Mouse (Mus musculus) kidney, embryonic 15.5 days (tissue): ENCODE measurements around the gene Ntn1. TPM values are rescaled to one million over a fixed set of nuclear protein-coding genes. Genes with fewer than 3 reads are reported as not detected.

Source experiments
- ATAC-seq: fragments of 200-750 bp; cut with Nextera tagmentation; replicated peaks from 2 replicates; pipeline ENCODE4 v1.8.0; 2017; ENCODE audit warnings: moderate TSS enrichment; ENCODE audit not compliant: low FRiP score
- H3K27ac ChIP-seq: fragments of 300-500 bp; sonication (generic); 2 replicates; pipeline ENCODE4 v1.5.1; 2015; ENCODE audit warnings: mild to moderate bottlenecking, inconsistent platforms
- H3K27me3 ChIP-seq: fragments of 300-500 bp; sonication (generic); 2 replicates; pipeline ENCODE4 v1.6.1; 2015; ENCODE audit warnings: inconsistent platforms
- H3K36me3 ChIP-seq: fragments of 300-500 bp; sonication (generic); 2 replicates; pipeline ENCODE4 v1.6.1; 2015; ENCODE audit warnings: inconsistent platforms
- H3K4me1 ChIP-seq: fragments of 300-500 bp; sonication (generic); 2 replicates; pipeline ENCODE4 v1.6.1; 2015; ENCODE audit warnings: inconsistent platforms
- H3K4me2 ChIP-seq: fragments of 300-500 bp; sonication (generic); 2 replicates; pipeline ENCODE4 v1.6.1; 2015; ENCODE audit warnings: moderate library complexity, mild to moderate bottlenecking, inconsistent platforms
- H3K4me3 ChIP-seq: fragments of 300-500 bp; sonication (generic); replicated peaks from 2 replicates; pipeline ENCODE4 v1.5.1; 2015; ENCODE audit warnings: mild to moderate bottlenecking, inconsistent platforms
- H3K9ac ChIP-seq: fragments of 300-500 bp; sonication (generic); 2 replicates; pipeline ENCODE4 v1.6.1; 2015; ENCODE audit warnings: mild to moderate bottlenecking, inconsistent platforms
- H3K9me3 ChIP-seq: fragments of 300-500 bp; sonication (generic); replicated peaks from 2 replicates; pipeline ENCODE4 v1.6.1; 2016; ENCODE audit warnings: inconsistent platforms
- WGBS: fragments of 180-500 bp; shearing (Covaris S2); methylation state at CpG from one replicate; pipeline ENCODE4 v1.1.7; 2015; ENCODE audit warnings: mixed read lengths; 5-methylcytosine and 5-hydroxymethylcytosine counted together
- polyA plus RNA-seq: library from polyadenylated mRNA; unstranded; fragments of >200 nt; fragmentation: Nextera tagmentation; extraction: Ambion mirVana; gene quantifications from 2 replicates; pipeline ENCODE4 v1.2.1, GENCODE M21; 2015

Gene Ntn1
- polyA plus RNA-seq, 1 experiment from 2014 or later: 16.5 TPM

DNA sequence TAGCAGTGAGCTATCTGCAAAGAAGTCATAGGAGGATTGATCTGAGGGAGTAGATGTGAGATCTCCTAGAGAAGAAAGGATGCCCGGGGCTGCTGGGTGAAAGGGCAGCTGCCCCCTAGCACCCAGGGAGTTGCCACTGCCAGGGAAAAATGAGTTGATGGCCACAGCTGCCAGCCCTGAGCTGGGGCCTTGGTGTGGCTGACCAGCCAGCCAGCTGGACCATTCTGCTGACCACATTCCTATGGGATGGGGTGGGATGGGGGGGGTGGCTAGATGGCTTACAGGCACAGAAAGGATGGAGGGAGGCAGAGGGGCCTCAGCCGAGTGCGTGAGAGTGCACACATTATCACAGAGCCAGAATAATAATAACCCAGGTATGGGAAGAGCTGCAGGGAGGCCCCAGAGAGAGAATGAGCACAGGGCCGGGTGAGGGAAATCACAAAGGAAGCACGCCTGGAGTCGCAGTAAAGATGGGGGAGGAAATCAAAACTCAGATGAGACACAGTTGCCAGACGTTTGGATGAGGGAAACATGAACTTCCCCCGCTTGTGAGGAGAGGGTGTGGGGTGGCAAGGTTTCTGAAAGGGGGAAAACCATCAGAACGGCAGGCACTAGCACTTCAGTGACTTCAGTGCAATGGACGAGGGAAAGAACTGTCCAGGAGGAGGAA, 91.6 kb downstream of the Ntn1 start:
- Histone ChIP-seq H3K9me3 (no peaks in the 10 kb centered on the region), H3K36me3 (no peaks in the 10 kb centered on the region), H3K27me3 (no peaks in the 10 kb centered on the region), H3K9ac (no peak overlapping the region), H3K4me1 (peaks cover 28% of the 10 kb centered on the region), H3K4me3 (no peak overlapping the region), H3K4me2 (no peak overlapping the region), H3K27ac (no peak overlapping the region)
- 22% methylated on average over 10 of the region's 10 CpGs for WGBS
- peak; percentile 29; the same call in 1 of the 2 replicates for ATAC-seq

DNA sequence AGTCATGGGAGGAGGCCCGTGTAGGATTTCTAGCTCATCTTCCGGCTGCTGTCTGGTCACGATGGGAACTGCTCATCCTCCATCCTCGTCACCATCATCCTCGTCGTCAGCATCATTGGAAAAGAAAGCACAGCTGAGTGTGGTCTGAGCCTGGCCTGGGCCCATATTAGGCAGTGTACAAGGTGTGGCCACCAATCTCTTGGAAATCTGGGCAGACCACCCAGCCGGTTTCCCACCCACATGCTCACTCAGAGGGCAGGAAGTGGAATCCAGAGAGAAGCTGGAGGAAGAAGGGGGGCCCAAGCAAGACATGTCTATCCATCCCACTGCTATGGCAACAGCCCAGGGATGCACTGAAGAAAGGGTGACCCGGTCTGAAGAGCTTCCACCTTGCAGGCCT, 94.6 kb downstream of the Ntn1 start:
- Histone ChIP-seq H3K4me3 (no peak overlapping the region), H3K36me3 (no peaks in the 10 kb centered on the region), H3K27me3 (no peaks in the 10 kb centered on the region), H3K4me2 (no peak overlapping the region), H3K4me1 (peaks cover 12% of the 10 kb centered on the region), H3K9me3 (no peaks in the 10 kb centered on the region), H3K27ac (no peak overlapping the region), H3K9ac (no peak overlapping the region)
- ATAC-seq: no peak
- WGBS: 81% methylated on average over 8 of the region's 8 CpGs

DNA sequence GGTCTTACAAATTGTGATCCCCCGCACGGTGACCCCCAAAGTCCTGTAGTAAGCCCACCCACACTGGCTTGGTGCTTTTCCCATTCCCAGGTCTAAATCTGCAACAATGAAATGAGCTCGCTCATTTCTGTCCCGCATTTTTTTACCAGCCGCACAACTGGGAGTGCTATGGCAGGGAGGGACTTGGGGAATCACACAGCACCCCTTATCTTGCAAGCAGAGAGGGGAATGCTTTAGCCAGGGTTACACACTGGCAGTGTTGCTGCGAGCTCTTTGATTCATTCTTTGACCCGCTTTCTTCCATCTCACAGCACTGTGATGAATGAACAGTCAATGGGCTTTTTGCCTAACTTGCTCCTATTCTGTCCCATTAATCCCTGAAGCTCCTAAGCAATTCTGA, 98.3 kb downstream of the Ntn1 start:
- WGBS: 79% methylated on average over 7 of the region's 7 CpGs
- H3K4me2 ChIP-seq: no peak overlapping the region

DNA sequence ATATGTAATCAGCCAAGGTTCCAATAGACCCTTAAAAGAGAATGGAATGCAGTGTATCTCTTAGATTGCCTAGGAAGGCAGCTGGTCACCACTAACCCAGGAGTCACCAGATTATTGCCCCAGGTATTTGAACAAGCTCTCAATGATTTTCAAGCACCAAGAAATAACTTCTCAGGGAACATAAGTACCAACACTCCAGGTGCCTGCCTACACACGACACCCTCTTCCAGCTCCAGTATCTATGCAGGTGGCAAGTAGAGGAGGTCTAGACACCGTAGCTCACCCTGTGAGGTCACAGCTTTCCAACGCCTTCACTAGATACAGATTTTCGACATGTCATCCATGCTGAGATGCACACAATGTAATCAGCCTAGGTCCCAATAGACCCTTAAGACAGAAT, 99.0 kb downstream of the Ntn1 start:
- Histone ChIP-seq H3K27ac (no peak overlapping the region), H3K36me3 (no peaks in the 10 kb centered on the region), H3K9me3 (no peaks in the 10 kb centered on the region), H3K9ac (no peak overlapping the region), H3K4me1 (peaks cover 2% of the 10 kb centered on the region; the same call in 1 of the 2 replicates), H3K4me2 (no peak overlapping the region), H3K4me3 (no peak overlapping the region), H3K27me3 (no peaks in the 10 kb centered on the region)
- 88% methylated on average over 4 of the region's 4 CpGs for WGBS
- ATAC-seq: no peak

More for the DNA sequence above, 98.3 kb downstream of the Ntn1 start:
- no peak overlapping the region for H3K9ac ChIP-seq
- no peak for ATAC-seq
- no peaks in the 10 kb centered on the region for H3K9me3 ChIP-seq
- H3K4me1 ChIP-seq: peaks cover 2% of the 10 kb centered on the region; the same call in 1 of the 2 replicates
- no peak overlapping the region for H3K27ac ChIP-seq
- H3K4me3 ChIP-seq: no peak overlapping the region
- no peaks in the 10 kb centered on the region for H3K27me3 ChIP-seq
- H3K36me3 ChIP-seq: no peaks in the 10 kb centered on the region

DNA sequence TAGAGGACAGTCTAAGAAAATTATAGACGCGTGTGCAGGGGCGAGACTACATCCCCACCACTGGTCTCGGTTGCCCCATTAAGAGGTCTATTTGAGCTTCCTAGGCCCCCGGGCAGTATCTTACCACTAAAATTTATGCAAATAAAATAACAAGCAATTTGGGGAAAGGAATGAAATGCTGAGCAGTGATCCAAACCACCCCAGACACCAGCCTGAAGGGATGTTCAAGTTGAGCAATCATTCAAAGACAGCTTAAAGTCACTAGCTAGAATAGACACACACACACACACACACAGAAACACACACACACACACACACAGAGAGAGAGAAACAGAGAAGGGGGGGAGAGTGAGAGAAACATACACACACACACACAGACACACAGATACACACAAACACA, 105.1 kb downstream of the Ntn1 start:
- Histone ChIP-seq H3K27ac (no peak overlapping the region), H3K36me3 (no peaks in the 10 kb centered on the region), H3K27me3 (no peaks in the 10 kb centered on the region), H3K9ac (no peak overlapping the region), H3K4me1 (peaks cover 7% of the 10 kb centered on the region), H3K9me3 (no peaks in the 10 kb centered on the region), H3K4me3 (no peak overlapping the region), H3K4me2 (no peak overlapping the region)
- WGBS: 83% methylated on average over 5 of the region's 5 CpGs
- ATAC-seq: no peak

DNA sequence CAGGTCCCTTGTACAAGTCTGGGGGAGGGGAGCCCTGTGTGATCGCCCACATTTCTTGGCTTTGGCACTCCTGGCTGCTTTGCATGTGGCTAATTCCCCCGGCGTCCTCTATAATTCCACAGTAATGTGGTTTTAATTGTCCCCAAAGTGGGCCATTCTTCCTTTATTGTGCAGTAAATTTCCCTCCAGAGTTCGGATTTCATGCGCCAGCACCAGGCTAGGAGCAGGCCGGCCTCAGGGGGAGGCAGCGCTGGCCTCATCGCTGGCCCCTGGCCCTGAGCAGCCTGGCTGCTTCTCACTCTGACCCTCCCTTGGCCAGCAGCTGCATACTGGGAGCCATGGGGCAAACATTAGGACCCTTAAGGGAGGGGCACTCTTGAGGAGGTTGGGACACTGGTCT, 110.0 kb downstream of the Ntn1 start:
- no peak overlapping the region for H3K4me3 ChIP-seq
- no peaks in the 10 kb centered on the region for H3K9me3 ChIP-seq
- no peaks in the 10 kb centered on the region for H3K27me3 ChIP-seq
- peaks cover 16% of the 10 kb centered on the region for H3K4me1 ChIP-seq
- no peaks in the 10 kb centered on the region for H3K36me3 ChIP-seq
- no peak overlapping the region for H3K4me2 ChIP-seq
- no peak overlapping the region for H3K9ac ChIP-seq
- no peak overlapping the region for H3K27ac ChIP-seq
- no peak for ATAC-seq
- WGBS: 22% methylated on average over 8 of the region's 8 CpGs

DNA sequence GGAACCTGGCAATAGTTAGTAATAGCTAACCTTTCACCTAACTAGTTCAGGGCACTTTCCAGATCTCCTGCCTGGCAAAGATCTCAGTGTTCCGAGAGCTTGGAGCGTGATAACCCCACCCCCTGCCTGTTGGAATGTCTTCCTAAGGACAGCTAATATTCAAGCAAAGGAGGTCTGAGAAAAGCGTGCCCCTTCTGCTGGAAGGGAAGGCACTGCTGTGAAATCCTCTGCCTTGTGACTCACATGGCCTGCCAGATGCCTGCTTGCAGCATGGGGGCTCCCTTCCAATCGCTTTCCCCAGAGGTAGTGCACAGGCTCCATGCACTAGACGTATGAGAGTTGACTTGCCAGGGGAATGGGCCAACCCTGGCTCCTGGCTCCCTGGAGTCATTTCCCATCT, 113.3 kb downstream of the Ntn1 start:
- Histone ChIP-seq H3K4me2 (no peak overlapping the region), H3K9me3 (no peaks in the 10 kb centered on the region), H3K27me3 (no peaks in the 10 kb centered on the region), H3K36me3 (no peaks in the 10 kb centered on the region), H3K9ac (no peak overlapping the region), H3K4me3 (no peak overlapping the region), H3K4me1 (peaks cover 16% of the 10 kb centered on the region), H3K27ac (no peak overlapping the region)
- no peak for ATAC-seq
- WGBS: 83% methylated on average over 5 of the region's 5 CpGs

DNA sequence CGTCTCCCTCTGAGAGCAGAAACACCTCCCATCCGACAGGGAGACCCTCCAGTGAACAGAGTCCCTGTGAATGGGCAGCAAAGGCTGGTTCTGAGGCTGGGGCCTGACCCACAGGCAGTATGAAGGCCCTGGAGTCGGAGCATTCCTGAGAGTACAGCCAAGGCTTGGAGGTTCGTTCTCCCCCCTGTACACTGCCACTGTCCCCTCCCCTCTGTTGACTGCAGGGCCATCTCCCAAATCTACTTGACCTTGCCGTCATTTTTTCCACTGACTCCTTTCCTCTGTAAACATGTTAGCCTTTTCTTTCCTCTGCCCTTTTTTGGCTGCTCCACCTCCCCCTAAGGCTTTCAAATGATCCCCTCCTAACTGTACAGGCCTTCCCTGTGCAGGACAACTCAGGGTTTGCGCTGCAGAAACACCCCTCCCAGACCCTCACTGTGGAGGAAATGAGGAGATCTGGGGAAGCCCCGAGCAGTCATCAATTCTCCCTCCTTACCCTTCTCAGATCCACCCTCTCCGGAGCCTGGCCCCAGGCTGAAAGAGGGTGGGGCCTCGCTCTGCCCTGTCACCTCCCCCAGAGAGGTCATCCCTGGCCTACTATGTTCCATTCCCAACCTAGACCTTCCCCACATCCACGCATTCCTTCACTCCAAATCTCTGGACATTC, 114.3 kb downstream of the Ntn1 start:
- peak; percentile 29; the same call in 1 of the 2 replicates for ATAC-seq
- WGBS: 48% methylated on average over 10 of the region's 10 CpGs
- H3K4me2 ChIP-seq: no peak overlapping the region

DNA sequence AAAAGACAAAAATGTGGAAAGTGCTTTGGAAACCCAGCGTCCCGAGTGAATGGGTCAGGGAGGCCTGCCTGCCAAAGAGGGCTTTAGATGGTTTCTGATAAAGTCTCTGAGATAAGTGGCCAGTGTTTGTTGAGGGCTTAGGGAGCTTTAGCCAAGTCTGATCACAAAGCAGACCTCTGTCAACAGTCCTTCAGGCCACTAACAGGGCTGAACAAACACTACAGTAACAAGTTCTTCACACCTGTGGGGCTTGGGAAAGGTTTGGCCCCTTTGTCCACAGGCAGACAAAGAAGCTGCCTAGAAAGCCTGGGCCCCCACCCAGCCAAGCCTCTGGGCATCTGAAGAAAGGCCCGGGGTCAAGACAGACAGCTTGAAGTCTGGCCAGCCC, 114.9 kb downstream of the Ntn1 start:
- Histone ChIP-seq H3K9me3 (no peaks in the 10 kb centered on the region), H3K9ac (no peak overlapping the region), H3K36me3 (no peaks in the 10 kb centered on the region), H3K4me2 (no peak overlapping the region), H3K27me3 (no peaks in the 10 kb centered on the region), H3K27ac (no peak overlapping the region), H3K4me3 (no peak overlapping the region), H3K4me1 (peaks cover 21% of the 10 kb centered on the region)
- 41% methylated on average over 3 of the region's 3 CpGs for WGBS
- no peak for ATAC-seq

More for the DNA sequence above, 114.3 kb downstream of the Ntn1 start:
- H3K36me3 ChIP-seq: no peaks in the 10 kb centered on the region
- H3K27ac ChIP-seq: 0 out of 2 replicates have a peak overlapping the region, but pooled peaks have one; percentile 29
- H3K9me3 ChIP-seq: no peaks in the 10 kb centered on the region
- peaks cover 20% of the 10 kb centered on the region for H3K4me1 ChIP-seq
- H3K27me3 ChIP-seq: no peaks in the 10 kb centered on the region
- H3K4me3 ChIP-seq: no peak overlapping the region
- no peak overlapping the region for H3K9ac ChIP-seq

DNA sequence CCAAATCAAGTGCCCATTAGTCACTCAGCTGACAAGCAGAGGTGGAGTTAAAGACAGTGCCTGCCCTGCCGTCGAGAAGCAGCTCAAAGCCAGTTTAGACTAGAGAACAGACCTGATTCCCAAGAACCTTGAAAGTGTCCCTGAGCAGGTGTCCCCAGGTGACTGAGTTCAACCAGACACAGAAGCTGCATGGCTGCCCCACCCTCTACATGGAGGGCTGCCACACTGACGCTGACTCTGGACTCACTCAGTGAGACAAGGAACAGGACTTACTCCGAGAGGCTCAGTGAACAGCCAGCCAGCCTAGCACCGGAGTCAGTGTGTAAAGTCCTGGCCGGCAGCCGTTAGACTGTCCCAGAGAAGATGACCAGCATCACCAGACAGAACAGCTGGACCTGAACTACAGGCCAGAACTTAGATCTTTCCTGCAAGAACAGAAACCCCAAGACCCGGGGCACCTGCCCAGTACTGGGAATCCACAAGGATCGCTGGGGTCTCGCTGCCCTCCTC, 120.6 kb downstream of the Ntn1 start:
- H3K4me1 ChIP-seq: peaks cover 38% of the 10 kb centered on the region
- H3K36me3 ChIP-seq: no peaks in the 10 kb centered on the region
- no peaks in the 10 kb centered on the region for H3K9me3 ChIP-seq
- WGBS: 56% methylated on average over 10 of the region's 10 CpGs
- H3K27me3 ChIP-seq: no peaks in the 10 kb centered on the region; the same call in 1 of the 2 replicates
- ATAC-seq: no peak
- no peak overlapping the region for H3K9ac ChIP-seq
- H3K4me2 ChIP-seq: no peak overlapping the region
- H3K27ac ChIP-seq: no peak overlapping the region
- no peak overlapping the region for H3K4me3 ChIP-seq

DNA sequence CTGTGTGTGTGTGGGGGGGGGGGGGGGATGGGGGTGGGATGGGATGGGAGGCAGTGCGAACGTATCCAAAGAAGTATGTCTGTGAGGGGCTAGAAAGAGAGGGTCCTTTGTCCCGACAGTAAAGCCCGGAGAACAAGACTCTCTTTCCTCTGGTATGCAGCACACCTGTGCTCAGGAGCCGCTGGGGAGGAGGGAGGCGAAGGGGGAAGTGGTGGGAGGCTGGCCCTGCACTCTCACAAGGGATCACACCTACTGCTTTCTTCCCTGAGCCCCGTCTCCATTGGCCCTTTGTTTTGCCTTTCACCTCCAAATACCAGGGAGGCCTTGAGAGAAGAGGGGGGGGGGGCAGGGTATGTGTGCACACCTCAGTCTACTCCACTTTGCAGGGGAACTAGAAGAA, 123.7 kb downstream of the Ntn1 start:
- no peak overlapping the region for H3K27ac ChIP-seq
- WGBS: 51% methylated on average over 7 of the region's 7 CpGs
- no peaks in the 10 kb centered on the region for H3K9me3 ChIP-seq
- no peak for ATAC-seq
- H3K9ac ChIP-seq: no peak overlapping the region
- H3K4me1 ChIP-seq: peaks cover 52% of the 10 kb centered on the region
- no peak overlapping the region for H3K4me3 ChIP-seq
- no peaks in the 10 kb centered on the region; the same call in 1 of the 2 replicates for H3K27me3 ChIP-seq
- H3K36me3 ChIP-seq: no peaks in the 10 kb centered on the region
- no peak overlapping the region for H3K4me2 ChIP-seq

DNA sequence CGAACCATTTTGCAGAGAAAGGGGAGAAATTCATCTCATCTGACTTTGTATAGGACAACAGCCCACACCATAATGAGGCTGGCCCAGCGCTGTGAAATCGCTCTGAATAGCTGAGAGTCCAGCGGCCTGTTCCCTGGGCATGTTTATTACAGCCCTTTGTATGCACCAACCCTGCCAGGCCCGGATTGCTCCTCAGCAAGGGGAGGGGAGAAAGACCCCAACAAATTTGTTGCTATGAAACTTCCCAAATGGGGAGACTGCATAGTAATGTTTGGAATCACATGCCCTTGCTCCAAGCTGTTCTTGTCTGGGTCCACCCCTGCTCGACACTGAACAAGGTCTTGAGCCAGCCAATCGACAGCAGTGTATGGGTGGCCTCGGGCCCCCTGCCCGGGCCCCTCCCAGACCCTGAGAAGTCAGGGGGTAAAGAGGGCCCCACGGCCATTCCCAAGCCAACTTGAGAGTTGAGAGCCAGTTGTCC, 126.3 kb downstream of the Ntn1 start:
- H3K9me3 ChIP-seq: no peaks in the 10 kb centered on the region
- H3K36me3 ChIP-seq: no peaks in the 10 kb centered on the region
- 46% methylated on average over 10 of the region's 10 CpGs for WGBS
- no peak overlapping the region for H3K27ac ChIP-seq
- no peak for ATAC-seq
- H3K27me3 ChIP-seq: no peaks in the 10 kb centered on the region; the same call in 1 of the 2 replicates
- H3K4me3 ChIP-seq: no peak overlapping the region
- H3K4me1 ChIP-seq: peaks cover 33% of the 10 kb centered on the region
- H3K4me2 ChIP-seq: no peak overlapping the region
- no peak overlapping the region for H3K9ac ChIP-seq
